Mouse (Mus musculus) liver, embryonic 16.5 days (tissue): ENCODE measurements around the gene Cdc42bpg. TPM values are rescaled to one million over a fixed set of nuclear protein-coding genes. Genes with fewer than 3 reads are reported as not detected.

ENCODE experiments used
- ATAC-seq: fragments of 200-750 bp; cut with Nextera tagmentation; 2 replicates; pipeline ENCODE4 v1.8.0; 2017; ENCODE audit warnings: low read depth, mild to moderate bottlenecking, moderate number of reproducible peaks, moderate library complexity
- H3K27ac ChIP-seq: fragments of 300-500 bp; sonication (generic); 2 replicates; pipeline ENCODE4 v1.5.1; 2014; ENCODE audit warnings: mild to moderate bottlenecking, low read length
- H3K27me3 ChIP-seq: fragments of 300-500 bp; sonication (generic); 2 replicates; pipeline ENCODE4 v1.6.1; 2014; ENCODE audit warnings: low read depth, low read length, mixed read lengths; ENCODE audit not compliant: control insufficient read depth, insufficient read depth
- H3K36me3 ChIP-seq: fragments of 300-500 bp; sonication (generic); 2 replicates; pipeline ENCODE4 v1.6.1; 2014; ENCODE audit warnings: mild to moderate bottlenecking; ENCODE audit not compliant: control insufficient read depth, insufficient read depth
- H3K4me1 ChIP-seq: fragments of 300-500 bp; sonication (generic); 2 replicates; pipeline ENCODE4 v1.6.1; 2014; ENCODE audit warnings: low read depth, low read length, mixed read lengths; ENCODE audit not compliant: control insufficient read depth
- H3K4me2 ChIP-seq: fragments of 300-500 bp; sonication (generic); 2 replicates; pipeline ENCODE4 v1.6.1; 2014; ENCODE audit warnings: low read depth, low read length, mixed read lengths
- H3K4me3 ChIP-seq: fragments of 300-500 bp; sonication (generic); 2 replicates; pipeline ENCODE4 v1.5.1; 2014; ENCODE audit warnings: low read depth, mild to moderate bottlenecking, low read length
- H3K9ac ChIP-seq: fragments of 300-500 bp; sonication (generic); 2 replicates; pipeline ENCODE4 v1.6.1; 2014; ENCODE audit warnings: low read depth, low read length
- H3K9me3 ChIP-seq: fragments of 300-500 bp; sonication (generic); replicated peaks from 2 replicates; pipeline ENCODE4 v1.6.1; 2016; ENCODE audit warnings: low read length; ENCODE audit not compliant: control insufficient read depth
- WGBS: fragments of 180-500 bp; shearing (Covaris S2); extraction: QIAGEN DNeasy Blood & Tissue Kit; methylation state at CpG from one replicate; pipeline ENCODE4 v1.1.7; 2014; ENCODE audit not compliant: insufficient replicate concordance; 5-methylcytosine and 5-hydroxymethylcytosine counted together
- polyA plus RNA-seq: library from polyadenylated mRNA; unstranded; fragments of >200 nt; fragmentation: Nextera tagmentation; extraction: Ambion mirVana; gene quantifications from 2 replicates; pipeline ENCODE4 v1.2.1, GENCODE M21; 2015

Cdc42bpg gene
- polyA plus RNA-seq, 1 experiment from 2014 or later, result 0.34 TPM

DNA sequence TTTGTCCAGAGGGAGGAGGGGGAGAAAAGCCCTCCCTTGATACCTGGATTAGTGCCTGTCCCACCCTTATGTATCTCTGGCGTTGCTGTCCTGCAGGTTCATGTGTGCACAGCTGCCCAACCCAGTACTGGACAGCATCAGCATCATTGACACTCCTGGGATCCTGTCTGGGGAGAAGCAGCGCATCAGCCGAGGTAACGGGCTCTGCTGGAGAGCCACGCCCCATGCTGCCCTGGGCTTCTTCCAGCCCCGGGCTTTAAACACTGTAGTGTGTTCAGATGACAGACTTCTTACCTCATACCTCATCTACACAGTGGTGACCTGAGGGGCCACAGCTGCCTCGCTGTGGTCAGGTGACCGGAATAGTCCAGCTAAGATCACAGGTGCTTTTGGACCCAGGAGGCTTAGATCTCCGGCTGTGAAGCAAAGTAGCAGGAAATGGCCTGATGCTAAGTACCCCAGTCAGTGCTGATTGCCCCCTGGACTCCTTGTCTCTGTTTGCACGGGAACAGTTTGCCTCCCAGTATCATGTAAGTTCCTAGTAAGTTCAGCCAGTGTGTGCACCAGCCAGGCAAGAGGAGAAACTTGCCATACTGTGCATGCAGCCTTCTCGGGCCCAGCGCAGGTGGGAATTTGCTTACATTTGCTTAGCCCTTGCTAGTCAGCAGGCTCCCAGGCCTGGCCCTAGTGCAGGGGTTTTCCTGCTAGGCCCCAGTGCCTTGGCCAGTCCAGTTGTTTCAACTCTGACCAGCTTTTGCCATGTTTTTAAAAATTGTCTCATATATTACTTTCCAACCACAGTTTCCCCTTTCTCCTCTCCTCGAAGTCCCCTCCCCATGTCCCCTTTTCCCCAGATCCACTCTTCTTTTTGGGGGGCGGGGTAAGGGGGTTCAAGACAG is 24.9 kb upstream of the Cdc42bpg start:
- 64% methylated on average over 14 of the region's 14 CpGs for WGBS
- H3K36me3 ChIP-seq, result peaks cover 14% of the 10 kb centered on the region
- no peaks in the 10 kb centered on the region for H3K27me3 ChIP-seq
- no peak for ATAC-seq
- no peaks in the 10 kb centered on the region for H3K9me3 ChIP-seq
- no peak overlapping the region for H3K4me2 ChIP-seq
- no peak overlapping the region for H3K9ac ChIP-seq
- H3K27ac ChIP-seq, result peak overlapping the region; percentile 42
- peaks cover 89% of the 10 kb centered on the region for H3K4me1 ChIP-seq
- no peak overlapping the region for H3K4me3 ChIP-seq

DNA sequence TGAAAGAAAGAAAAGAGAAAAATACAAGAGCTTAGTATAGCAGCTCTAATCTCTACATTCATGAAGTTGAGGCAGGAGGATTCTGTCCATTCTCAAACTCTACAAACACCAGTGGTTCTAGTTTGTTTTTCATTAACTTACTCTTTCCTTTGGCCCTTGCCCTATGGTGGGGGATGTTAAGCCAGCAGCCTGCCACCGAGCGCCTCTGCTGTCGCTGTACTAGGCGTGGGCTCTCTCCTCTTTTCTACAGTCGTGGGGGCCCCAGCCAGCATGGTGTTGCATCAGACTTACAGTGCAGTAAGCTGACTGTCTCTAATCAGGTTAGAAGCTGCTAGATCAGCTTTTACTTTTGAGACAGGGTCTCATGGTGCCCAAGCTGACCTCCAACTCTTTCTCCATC is 23.3 kb upstream of the Cdc42bpg start:
- peak; percentile 49 for ATAC-seq
- peak overlapping the region; percentile 96 for H3K27ac ChIP-seq
- 9% methylated on average over 5 of the region's 5 CpGs for WGBS
- H3K27me3 ChIP-seq, result no peaks in the 10 kb centered on the region
- H3K36me3 ChIP-seq, result peaks cover 20% of the 10 kb centered on the region
- no peak overlapping the region for H3K4me3 ChIP-seq
- H3K9me3 ChIP-seq, result no peaks in the 10 kb centered on the region
- peak overlapping the region; percentile 54 for H3K9ac ChIP-seq
- peaks cover 100% of the 10 kb centered on the region for H3K4me1 ChIP-seq
- H3K4me2 ChIP-seq, result peak overlapping the region; percentile 22

DNA sequence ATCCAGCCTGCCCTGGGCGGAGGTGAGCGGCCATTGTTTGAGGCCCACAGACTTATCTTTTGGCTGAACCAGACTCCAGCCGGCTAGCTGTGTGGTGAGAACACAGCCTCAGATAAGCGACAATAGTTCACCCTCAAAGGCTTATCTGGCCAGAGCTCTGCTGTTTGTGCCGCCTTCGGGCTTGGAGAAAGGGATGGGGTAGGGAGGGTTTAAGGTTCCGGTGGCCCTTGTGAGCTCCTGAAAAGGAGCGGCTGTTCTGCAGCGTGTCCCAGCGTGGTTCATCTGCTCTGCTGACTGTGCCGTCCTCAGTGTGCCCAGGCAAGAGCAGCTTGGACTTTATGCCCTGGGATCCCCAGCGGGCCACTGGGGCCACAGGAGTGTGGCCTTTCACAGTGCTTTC is 21.8 kb upstream of the Cdc42bpg start:
- peak; percentile 73 for ATAC-seq
- H3K36me3 ChIP-seq, result peaks cover 21% of the 10 kb centered on the region
- peak overlapping the region; percentile 56 for H3K4me2 ChIP-seq
- peak overlapping the region; percentile 23 for H3K4me3 ChIP-seq
- WGBS, result 15% methylated on average over 12 of the region's 12 CpGs
- no peaks in the 10 kb centered on the region for H3K9me3 ChIP-seq
- peaks cover 97% of the 10 kb centered on the region for H3K4me1 ChIP-seq
- no peaks in the 10 kb centered on the region for H3K27me3 ChIP-seq
- peak overlapping the region; percentile 54 for H3K9ac ChIP-seq
- peak overlapping the region; percentile 96 for H3K27ac ChIP-seq

DNA sequence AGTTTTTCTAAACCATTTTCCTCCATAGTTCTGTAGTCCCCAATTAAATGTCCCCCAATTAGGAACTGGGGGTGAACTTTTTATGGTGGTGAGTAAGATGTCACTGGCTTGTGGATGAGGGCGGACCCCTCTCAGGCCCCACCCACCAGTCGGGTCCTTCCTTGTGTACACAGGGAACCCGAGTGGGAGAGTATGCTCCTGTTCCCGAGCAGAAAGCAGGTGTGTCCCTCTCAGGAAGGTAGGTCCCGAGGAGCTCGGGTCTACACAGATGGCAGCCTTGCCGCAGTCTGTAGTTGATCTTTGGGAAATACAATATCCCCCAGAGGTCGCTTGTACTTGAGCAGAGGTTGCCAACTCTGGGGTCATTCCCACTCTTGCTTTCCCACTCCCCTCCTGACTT is 21.0 kb upstream of the Cdc42bpg start:
- H3K4me2 ChIP-seq, result peak overlapping the region; percentile 56
- H3K27me3 ChIP-seq, result no peaks in the 10 kb centered on the region
- H3K27ac ChIP-seq, result peak overlapping the region; percentile 96
- no peaks in the 10 kb centered on the region for H3K9me3 ChIP-seq
- H3K9ac ChIP-seq, result peak overlapping the region; percentile 54
- ATAC-seq, result peak; percentile 22; the same call in 1 of the 2 replicates
- H3K4me1 ChIP-seq, result peaks cover 97% of the 10 kb centered on the region
- H3K36me3 ChIP-seq, result peaks cover 21% of the 10 kb centered on the region
- WGBS, result 29% methylated on average over 8 of the region's 8 CpGs
- H3K4me3 ChIP-seq, result no peak overlapping the region

DNA sequence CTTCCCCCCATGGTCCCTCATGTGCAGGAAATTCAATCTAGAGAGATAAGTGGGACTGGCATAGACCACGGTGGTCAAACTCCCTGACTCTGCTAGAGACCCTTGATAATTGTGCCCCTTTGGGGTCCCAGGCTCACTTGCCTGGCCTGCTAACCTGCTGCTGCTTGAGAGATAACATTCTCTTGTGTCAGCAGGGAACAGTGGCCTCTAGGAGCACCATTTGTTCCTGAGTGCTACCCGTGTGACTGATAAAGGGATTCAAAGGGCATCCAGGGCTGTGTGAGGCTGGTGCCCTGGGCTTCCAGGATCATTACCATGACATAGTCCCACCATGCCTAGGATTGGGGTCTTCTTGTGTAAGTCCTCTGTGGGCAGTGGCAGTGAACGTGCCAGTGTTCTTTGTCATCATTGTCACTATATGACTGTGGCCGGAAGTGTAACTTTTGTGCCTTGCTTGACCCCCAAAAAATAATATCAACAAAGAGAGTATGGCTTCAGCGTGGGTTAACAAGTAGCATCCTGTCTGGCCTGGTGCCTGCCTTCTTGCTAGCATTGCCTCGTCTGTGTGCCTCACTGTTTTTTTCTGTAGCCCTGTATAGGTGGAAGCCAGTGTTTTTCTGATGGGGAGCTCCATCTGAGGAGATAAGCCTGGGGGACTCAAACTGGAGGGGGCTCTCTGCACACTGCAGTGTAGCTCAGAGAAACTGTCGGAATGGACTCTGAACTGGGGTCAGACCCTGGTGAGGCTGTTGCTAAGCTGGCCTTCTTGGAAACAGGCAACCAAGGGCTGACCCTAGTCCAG is 20.4 kb upstream of the Cdc42bpg start:
- Histone ChIP-seq H3K9me3 (no peaks in the 10 kb centered on the region), H3K4me1 (peaks cover 96% of the 10 kb centered on the region), H3K9ac (peak overlapping the region; percentile 54), H3K4me2 (peak overlapping the region; percentile 56), H3K27ac (peak overlapping the region; percentile 96), H3K36me3 (peaks cover 19% of the 10 kb centered on the region), H3K4me3 (no peak overlapping the region; the same call in 1 of the 2 replicates), H3K27me3 (no peaks in the 10 kb centered on the region)
- peak; percentile 64 for ATAC-seq
- WGBS, result 25% methylated on average over 7 of the region's 7 CpGs

DNA sequence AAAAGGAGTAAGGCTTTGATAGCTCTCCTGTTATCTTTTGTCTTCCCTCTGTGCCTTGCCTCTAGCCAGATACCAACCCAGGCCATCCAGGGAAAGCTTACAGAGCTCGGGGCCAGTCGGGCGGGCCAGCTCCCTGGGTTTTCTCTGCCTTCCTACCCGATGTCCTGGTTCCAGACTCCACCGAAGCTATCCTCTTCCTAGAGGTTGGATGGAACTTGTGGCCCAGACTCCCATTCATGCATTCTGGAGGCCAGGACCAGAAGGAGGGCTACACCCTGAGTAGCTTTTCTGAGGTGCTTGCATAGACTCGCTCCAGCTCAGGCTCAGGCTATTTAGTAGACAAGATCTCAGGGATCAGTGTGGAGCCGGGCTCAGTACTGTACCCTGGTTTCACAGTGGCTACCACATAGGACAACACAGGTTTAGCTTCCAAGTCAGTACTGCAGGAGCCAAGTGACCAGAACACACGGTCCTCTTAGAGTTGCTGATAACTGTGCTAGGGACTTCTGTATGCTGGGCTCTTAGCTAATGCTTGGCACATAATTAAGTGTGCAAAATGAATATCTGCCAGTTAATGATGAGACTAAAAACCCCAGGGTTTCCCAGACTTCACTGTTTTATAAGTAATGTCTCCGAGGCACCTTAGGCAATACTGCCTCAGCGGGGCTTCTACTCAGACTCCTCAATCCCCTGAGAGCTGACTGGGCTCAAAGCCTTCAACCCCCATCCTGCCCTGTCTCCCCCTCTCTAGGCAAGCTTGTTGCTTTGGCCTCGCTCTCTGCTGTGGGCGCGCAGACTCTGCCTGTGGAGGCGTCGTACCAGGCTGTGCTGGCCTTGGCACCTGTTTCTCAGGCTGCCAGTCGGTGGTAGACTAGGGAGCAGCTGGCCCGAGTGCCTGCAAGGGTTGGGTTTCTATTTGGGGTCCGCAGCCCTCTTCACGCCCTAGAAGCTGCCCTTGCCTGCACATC is 19.5 kb upstream of the Cdc42bpg start:
- peaks cover 96% of the 10 kb centered on the region for H3K4me1 ChIP-seq
- WGBS, result 67% methylated on average over 19 of the region's 19 CpGs
- peak overlapping the region; percentile 54 for H3K9ac ChIP-seq
- H3K36me3 ChIP-seq, result peaks cover 13% of the 10 kb centered on the region
- no peak overlapping the region; the same call in 1 of the 2 replicates for H3K4me3 ChIP-seq
- peak overlapping the region; percentile 96 for H3K27ac ChIP-seq
- H3K9me3 ChIP-seq, result no peaks in the 10 kb centered on the region
- peak overlapping the region; percentile 56 for H3K4me2 ChIP-seq
- H3K27me3 ChIP-seq, result no peaks in the 10 kb centered on the region
- peak; percentile 28; the same call in 1 of the 2 replicates for ATAC-seq

DNA sequence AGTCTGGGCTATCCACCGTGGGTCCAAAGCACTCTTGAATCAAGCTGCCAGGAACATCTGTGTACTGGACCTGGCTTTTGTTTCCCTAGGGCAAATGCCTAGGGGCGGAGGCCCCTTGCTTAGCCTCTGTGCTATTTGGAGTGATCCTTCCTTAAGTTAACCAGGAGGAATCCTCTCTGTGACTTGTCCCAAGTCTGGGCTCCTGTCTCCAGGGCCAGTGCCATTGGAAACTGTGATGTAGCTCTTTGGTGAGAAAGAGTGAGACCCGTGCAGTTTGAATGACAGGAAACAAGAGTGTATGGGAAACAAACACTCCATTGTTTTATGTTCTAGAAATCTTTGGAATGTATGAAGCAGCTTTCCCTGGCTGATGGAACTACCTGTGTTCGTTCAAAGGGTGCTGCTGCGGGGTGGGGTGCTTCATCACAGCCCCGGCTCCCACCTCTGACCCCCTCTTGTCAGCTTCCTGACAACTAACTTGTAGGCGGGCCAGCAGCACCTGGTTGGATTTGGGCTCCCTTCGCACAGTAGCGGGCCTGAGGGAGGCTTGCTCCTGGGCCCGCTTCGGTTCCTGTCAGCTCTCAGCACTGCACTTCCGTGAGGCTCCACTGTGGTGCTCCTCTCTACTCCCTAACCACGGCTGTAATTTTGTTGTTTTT is 17.9 kb upstream of the Cdc42bpg start:
- Histone ChIP-seq H3K27me3 (no peaks in the 10 kb centered on the region), H3K27ac (peak overlapping the region; percentile 27; the same call in 1 of the 2 replicates), H3K9me3 (no peaks in the 10 kb centered on the region), H3K4me3 (no peak overlapping the region), H3K36me3 (peaks cover 7% of the 10 kb centered on the region; the same call in 1 of the 2 replicates), H3K9ac (no peak overlapping the region), H3K4me2 (no peak overlapping the region), H3K4me1 (peaks cover 87% of the 10 kb centered on the region)
- 68% methylated on average over 13 of the region's 13 CpGs for WGBS
- ATAC-seq, result no peak
